Mouse (Mus musculus): ENCODE measurements at regions not wholly inside any gene's neighbourhood (a gene's known extent, or its start where the extent isn't known, plus 50 kb on each side); places are given as distances from the start of the nearest gene placed in this dataset.

- 71% methylated on average over 4 of the region's 4 CpGs for WGBS
- DNase-seq (ENCODE audit: low spot score) (no peak), ATAC-seq (ENCODE audit: low FRiP score) (no peak)
- Histone ChIP-seq H3K27me3 (ENCODE audit: control insufficient read depth, insufficient read depth, low read length) (no peaks in the 10 kb centered on the region), H3K9me3 (ENCODE audit: control insufficient read depth, low read length) (no peaks in the 10 kb centered on the region), H3K27ac (ENCODE audit: low read depth, low read length) (no peak overlapping the region), H3K9ac (ENCODE audit: low read depth, low read length) (no peak overlapping the region), H3K4me1 (replicated peaks; ENCODE audit: control insufficient read depth, insufficient read depth, low read length) (no peaks in the 10 kb centered on the region), H3K36me3 (ENCODE audit: control insufficient read depth, insufficient read depth, low read length) (no peaks in the 10 kb centered on the region), H3K4me3 (ENCODE audit: low read depth, low read length) (no peak overlapping the region), H3K4me2 (replicated peaks; ENCODE audit: low read depth, low read length) (no peak overlapping the region)
Measured at GRCm38 (mm10) chr7:128998759-128999158, 254.0 kb downstream of the Sec23ip start.

GRCm38 (mm10) chr7:129002419-129002818, 254.4 kb upstream of the Plpp4 start:
- no peaks in the 10 kb centered on the region for H3K4me1 ChIP-seq (replicated peaks; ENCODE audit: control insufficient read depth, insufficient read depth, low read length)
- H3K9ac ChIP-seq (ENCODE audit: low read depth, low read length): no peak overlapping the region
- ATAC-seq (ENCODE audit: low FRiP score) (no peak), DNase-seq (ENCODE audit: low spot score) (no peak)
- no peaks in the 10 kb centered on the region for H3K9me3 ChIP-seq (ENCODE audit: control insufficient read depth, low read length)
- H3K4me2 ChIP-seq (replicated peaks; ENCODE audit: low read depth, low read length): no peak overlapping the region
- 82% methylated on average over 5 of the region's 5 CpGs for WGBS
- H3K27ac ChIP-seq (ENCODE audit: low read depth, low read length): no peak overlapping the region
- H3K4me3 ChIP-seq (ENCODE audit: low read depth, low read length): no peak overlapping the region
- H3K27me3 ChIP-seq (ENCODE audit: control insufficient read depth, insufficient read depth, low read length): no peaks in the 10 kb centered on the region
- H3K36me3 ChIP-seq (ENCODE audit: control insufficient read depth, insufficient read depth, low read length): no peaks in the 10 kb centered on the region

- WGBS: 76% methylated on average over 1 of the region's 1 CpGs
- Histone ChIP-seq H3K4me3 (ENCODE audit: low read depth, low read length) (no peak overlapping the region), H3K4me2 (replicated peaks; ENCODE audit: low read depth, low read length) (no peak overlapping the region), H3K36me3 (ENCODE audit: control insufficient read depth, insufficient read depth, low read length) (no peaks in the 10 kb centered on the region), H3K27me3 (ENCODE audit: control insufficient read depth, insufficient read depth, low read length) (no peaks in the 10 kb centered on the region), H3K9ac (ENCODE audit: low read depth, low read length) (no peak overlapping the region), H3K4me1 (replicated peaks; ENCODE audit: control insufficient read depth, insufficient read depth, low read length) (no peaks in the 10 kb centered on the region), H3K9me3 (ENCODE audit: control insufficient read depth, low read length) (no peaks in the 10 kb centered on the region), H3K27ac (ENCODE audit: low read depth, low read length) (no peak overlapping the region)
- DNase-seq (ENCODE audit: low spot score) (no peak), ATAC-seq (ENCODE audit: low FRiP score) (no peak)
Measured at GRCm38 (mm10) chr7:129003150-129003549, 253.7 kb upstream of the Plpp4 start.

- no peak overlapping the region for H3K4me3 ChIP-seq (ENCODE audit: low read depth, low read length)
- no peaks in the 10 kb centered on the region for H3K9me3 ChIP-seq (ENCODE audit: control insufficient read depth, low read length)
- H3K4me2 ChIP-seq (replicated peaks; ENCODE audit: low read depth, low read length): no peak overlapping the region
- H3K27me3 ChIP-seq (ENCODE audit: control insufficient read depth, insufficient read depth, low read length): no peaks in the 10 kb centered on the region
- no peak for DNase-seq (ENCODE audit: low spot score)
- H3K27ac ChIP-seq (ENCODE audit: low read depth, low read length): no peak overlapping the region
- WGBS: 83% methylated on average over 6 of the region's 6 CpGs
- no peaks in the 10 kb centered on the region for H3K36me3 ChIP-seq (ENCODE audit: control insufficient read depth, insufficient read depth, low read length)
- ATAC-seq (ENCODE audit: low FRiP score): no peak
- no peaks in the 10 kb centered on the region for H3K4me1 ChIP-seq (replicated peaks; ENCODE audit: control insufficient read depth, insufficient read depth, low read length)
- H3K9ac ChIP-seq (ENCODE audit: low read depth, low read length): no peak overlapping the region
Measured at GRCm38 (mm10) chr7:129016353-129016752, 240.5 kb upstream of the Plpp4 start.

GRCm38 (mm10) chr7:129027116-129027515, 229.7 kb upstream of the Plpp4 start:
- 81% methylated on average over 2 of the region's 2 CpGs for WGBS
- DNase-seq (ENCODE audit: low spot score): no peak

GRCm38 (mm10) chr7:129048023-129048422, 208.8 kb upstream of the Plpp4 start:
- Histone ChIP-seq H3K4me3 (ENCODE audit: low read depth, low read length) (no peak overlapping the region), H3K36me3 (ENCODE audit: control insufficient read depth, insufficient read depth, low read length) (no peaks in the 10 kb centered on the region), H3K9me3 (ENCODE audit: control insufficient read depth, low read length) (no peaks in the 10 kb centered on the region), H3K27ac (ENCODE audit: low read depth, low read length) (no peak overlapping the region), H3K4me1 (replicated peaks; ENCODE audit: control insufficient read depth, insufficient read depth, low read length) (no peaks in the 10 kb centered on the region), H3K9ac (ENCODE audit: low read depth, low read length) (no peak overlapping the region), H3K4me2 (replicated peaks; ENCODE audit: low read depth, low read length) (no peak overlapping the region), H3K27me3 (ENCODE audit: control insufficient read depth, insufficient read depth, low read length) (no peaks in the 10 kb centered on the region)
- 74% methylated on average over 5 of the region's 5 CpGs for WGBS
- ATAC-seq (ENCODE audit: low FRiP score) (no peak), DNase-seq (ENCODE audit: low spot score) (no peak)

More at GRCm38 (mm10) chr7:129027116-129027515, 229.7 kb upstream of the Plpp4 start:
- Histone ChIP-seq H3K36me3 (ENCODE audit: control insufficient read depth, insufficient read depth, low read length) (no peaks in the 10 kb centered on the region), H3K9me3 (ENCODE audit: control insufficient read depth, low read length) (no peaks in the 10 kb centered on the region), H3K27me3 (ENCODE audit: control insufficient read depth, insufficient read depth, low read length) (no peaks in the 10 kb centered on the region), H3K4me3 (ENCODE audit: low read depth, low read length) (no peak overlapping the region), H3K27ac (ENCODE audit: low read depth, low read length) (no peak overlapping the region), H3K4me2 (replicated peaks; ENCODE audit: low read depth, low read length) (no peak overlapping the region), H3K9ac (ENCODE audit: low read depth, low read length) (no peak overlapping the region), H3K4me1 (replicated peaks; ENCODE audit: control insufficient read depth, insufficient read depth, low read length) (no peaks in the 10 kb centered on the region)
- no peak for ATAC-seq (ENCODE audit: low FRiP score)

- ATAC-seq (ENCODE audit: low FRiP score) (no peak), DNase-seq (ENCODE audit: low spot score) (no peak)
- no peaks in the 10 kb centered on the region for H3K9me3 ChIP-seq (ENCODE audit: control insufficient read depth, low read length)
- no peak overlapping the region for H3K4me3 ChIP-seq (ENCODE audit: low read depth, low read length)
- 95% methylated on average over 4 of the region's 4 CpGs for WGBS
- H3K27me3 ChIP-seq (ENCODE audit: control insufficient read depth, insufficient read depth, low read length): no peaks in the 10 kb centered on the region
- no peaks in the 10 kb centered on the region for H3K4me1 ChIP-seq (replicated peaks; ENCODE audit: control insufficient read depth, insufficient read depth, low read length)
- H3K36me3 ChIP-seq (ENCODE audit: control insufficient read depth, insufficient read depth, low read length): no peaks in the 10 kb centered on the region
- H3K27ac ChIP-seq (ENCODE audit: low read depth, low read length): no peak overlapping the region
- no peak overlapping the region for H3K4me2 ChIP-seq (replicated peaks; ENCODE audit: low read depth, low read length)
- H3K9ac ChIP-seq (ENCODE audit: low read depth, low read length): no peak overlapping the region
Measured at GRCm38 (mm10) chr7:129049726-129050125, 207.1 kb upstream of the Plpp4 start.

GRCm38 (mm10) chr7:129050675-129051074, 206.2 kb upstream of the Plpp4 start:
- ATAC-seq (ENCODE audit: low FRiP score) (no peak), DNase-seq (ENCODE audit: low spot score) (no peak)
- Histone ChIP-seq H3K27ac (ENCODE audit: low read depth, low read length) (no peak overlapping the region), H3K9ac (ENCODE audit: low read depth, low read length) (no peak overlapping the region), H3K27me3 (ENCODE audit: control insufficient read depth, insufficient read depth, low read length) (no peaks in the 10 kb centered on the region), H3K4me2 (replicated peaks; ENCODE audit: low read depth, low read length) (no peak overlapping the region), H3K4me3 (ENCODE audit: low read depth, low read length) (no peak overlapping the region), H3K9me3 (ENCODE audit: control insufficient read depth, low read length) (no peaks in the 10 kb centered on the region), H3K4me1 (replicated peaks; ENCODE audit: control insufficient read depth, insufficient read depth, low read length) (no peaks in the 10 kb centered on the region), H3K36me3 (ENCODE audit: control insufficient read depth, insufficient read depth, low read length) (no peaks in the 10 kb centered on the region)
- WGBS: 84% methylated on average over 1 of the region's 1 CpGs

- H3K4me2 ChIP-seq (replicated peaks; ENCODE audit: low read depth, low read length): no peak overlapping the region
- 87% methylated on average over 2 of the region's 2 CpGs for WGBS
- H3K9me3 ChIP-seq (ENCODE audit: control insufficient read depth, low read length): no peaks in the 10 kb centered on the region
- ATAC-seq (ENCODE audit: low FRiP score): no peak
- no peak overlapping the region for H3K27ac ChIP-seq (ENCODE audit: low read depth, low read length)
- H3K36me3 ChIP-seq (ENCODE audit: control insufficient read depth, insufficient read depth, low read length): no peaks in the 10 kb centered on the region
- no peaks in the 10 kb centered on the region for H3K27me3 ChIP-seq (ENCODE audit: control insufficient read depth, insufficient read depth, low read length)
- no peak overlapping the region for H3K9ac ChIP-seq (ENCODE audit: low read depth, low read length)
- no peaks in the 10 kb centered on the region for H3K4me1 ChIP-seq (replicated peaks; ENCODE audit: control insufficient read depth, insufficient read depth, low read length)
- no peak overlapping the region for H3K4me3 ChIP-seq (ENCODE audit: low read depth, low read length)
- no peak for DNase-seq (ENCODE audit: low spot score)
Measured at GRCm38 (mm10) chr7:129066891-129067290, 189.9 kb upstream of the Plpp4 start.

Measured in hindbrain, embryonic 11.5 days (tissue).